Mouse (Mus musculus) heart, postnatal 4 days (tissue): ENCODE results near the gene Klk1. TPM values are rescaled to one million over a fixed set of nuclear protein-coding genes. Genes with fewer than 3 reads are reported as not detected.

Experiments
- DNase-seq: peaks from one replicate; pipeline ENCODE4 v3.0.0; 2021
- total RNA-seq, 2 experiments: library from RNA; stranded (reverse); gene quantifications; 2 replicates each; pipeline ENCODE4 v1.2.3; 2021

Klk1 gene
- total RNA-seq, 2 experiments from 2014 or later, result not detected

DNA sequence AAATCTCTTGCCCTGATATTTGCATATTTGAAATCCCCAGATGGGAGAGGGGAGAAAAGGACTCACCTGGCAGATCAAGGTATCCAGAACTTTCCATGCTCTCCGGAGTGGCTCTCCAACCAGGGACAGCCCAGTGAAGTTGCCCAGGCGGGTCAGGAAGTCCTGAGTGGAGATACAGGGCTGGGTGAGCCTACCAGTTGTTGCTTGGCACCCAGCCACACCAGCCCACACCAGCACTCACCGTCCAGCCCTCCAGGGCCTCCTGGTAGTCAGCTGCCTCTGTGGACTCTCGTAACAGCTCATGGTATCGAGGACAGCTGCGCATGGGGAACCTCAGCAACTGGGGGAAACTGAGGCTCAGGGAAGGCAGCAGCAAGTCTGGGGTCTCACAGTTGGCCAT is 29.8 kb downstream of the Klk1 start:
- peak; percentile 27 for DNase-seq

DNA sequence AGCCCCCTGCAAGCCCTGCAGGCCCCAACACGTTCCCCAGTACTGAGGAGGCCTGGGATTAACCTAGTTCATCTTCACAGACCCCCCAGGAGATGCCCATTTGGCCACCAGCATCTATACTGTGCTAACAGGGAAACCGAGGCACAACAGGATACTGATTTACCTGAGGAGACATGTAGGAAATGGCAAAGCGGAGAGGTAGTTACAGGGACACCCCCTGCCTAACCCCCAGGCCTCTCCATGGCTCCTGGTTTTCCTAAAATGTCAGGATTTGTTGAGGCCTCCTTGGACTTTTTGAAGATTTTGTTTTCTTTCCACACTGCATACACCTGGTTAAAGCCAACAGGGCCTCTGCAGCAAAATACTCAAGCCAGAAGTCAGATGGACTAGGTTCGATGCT is 32.1 kb downstream of the Klk1 start, which contains the start of gene Acp4:
Gene Acp4, minus strand, starts transcription at position 101 of the 400 bp plus-strand sequence.
- DNase-seq, result no peak

DNA sequence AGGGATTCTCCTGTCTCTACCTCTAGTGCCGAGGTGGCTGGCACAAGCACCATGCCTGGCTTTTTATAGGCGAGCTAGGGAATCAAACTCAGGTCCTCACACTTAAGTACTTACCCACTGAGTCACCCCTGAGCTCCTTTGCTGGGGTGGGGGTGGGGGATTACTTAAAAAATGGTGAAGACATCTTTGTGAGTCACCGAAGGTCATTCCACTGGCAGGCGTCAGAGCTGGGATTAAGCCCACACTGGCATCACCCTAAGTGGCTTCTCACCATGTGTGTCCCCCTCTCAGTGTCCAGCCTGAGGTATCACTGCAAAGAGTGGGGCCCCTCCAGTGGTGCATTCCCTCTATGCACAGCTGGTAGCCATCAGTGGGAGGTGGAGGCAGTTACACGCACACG is 35.2 kb downstream of the Klk1 start:
- no peak for DNase-seq

GRCm38 (mm10) chr7:44261147-44261546 is 36.0 kb downstream of the Klk1 start, which contains the start of gene Gm15517:
Gene Gm15517 (plus strand): TSS chr7:44261447.
- no peak for DNase-seq

DNA sequence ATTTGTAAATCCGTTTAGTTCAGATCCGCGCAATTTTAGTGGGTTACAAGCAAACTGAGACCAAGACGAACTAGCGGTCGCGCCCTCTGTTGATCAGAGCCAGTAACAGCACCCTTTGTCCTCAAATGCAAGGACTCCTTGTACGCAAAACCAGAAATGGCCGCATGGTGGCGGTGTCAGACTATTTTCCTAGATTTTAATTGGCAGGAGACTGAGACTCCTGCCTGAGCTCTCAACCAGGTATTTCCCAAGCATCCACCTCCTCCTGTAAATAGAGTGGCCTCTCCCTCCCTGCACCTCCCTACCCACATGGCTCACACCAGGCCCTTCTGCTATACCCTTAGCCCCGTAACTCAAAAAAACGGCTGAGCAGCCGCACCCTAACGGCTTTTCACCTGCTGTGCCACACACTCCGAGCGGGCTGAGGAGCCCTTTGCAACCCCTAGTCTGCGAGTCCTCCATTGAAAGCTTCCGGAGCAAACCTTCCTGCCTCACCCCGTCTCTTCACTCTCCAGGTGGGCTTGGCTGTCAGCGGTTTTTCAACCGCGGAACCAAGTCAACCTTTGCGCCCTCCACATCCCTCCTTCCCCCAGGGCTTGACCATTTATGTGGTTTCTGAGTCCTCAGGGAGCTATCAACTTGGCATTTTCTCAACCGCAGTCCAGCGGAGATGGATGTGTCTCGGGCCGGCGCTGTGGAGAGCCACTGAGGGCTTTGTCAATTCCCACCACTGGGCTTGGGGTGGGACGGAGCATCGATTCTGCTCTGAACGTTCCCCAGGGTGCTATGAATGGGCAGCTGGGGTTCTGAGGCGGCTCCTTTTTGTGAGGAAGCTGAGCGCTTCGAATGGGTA is 37.9 kb downstream of the Klk1 start:
- peak; percentile 96 for DNase-seq

- no peak for DNase-seq
Measured at GRCm38 (mm10) chr7:44268117-44268516, 43.0 kb downstream of the Klk1 start.

DNA sequence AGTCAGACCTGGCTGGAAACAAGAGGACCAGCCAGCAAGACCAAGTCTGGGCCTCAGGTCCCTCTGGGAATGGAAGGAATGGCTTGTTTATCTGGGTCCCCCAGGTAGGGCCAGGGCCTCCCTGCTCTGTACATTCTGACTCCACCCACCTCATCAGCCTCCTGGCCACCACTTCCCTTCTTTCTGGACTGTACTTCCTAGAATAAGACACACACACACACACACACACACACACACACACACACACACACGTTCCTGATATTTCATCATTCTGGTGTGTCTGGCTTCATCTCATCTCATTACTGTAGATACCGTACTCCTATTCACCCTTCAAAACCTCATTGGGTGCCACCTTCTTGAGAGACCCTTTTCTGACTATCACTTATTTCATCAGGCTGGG is 44.2 kb downstream of the Klk1 start:
- no peak for DNase-seq

GRCm38 (mm10) chr7:44271309-44271708 is 46.1 kb downstream of the Klk1 start:
- no peak for DNase-seq

GRCm38 (mm10) chr7:44272546-44272945 is 47.4 kb downstream of the Klk1 start:
- DNase-seq, result no peak

- no peak for DNase-seq
Measured at GRCm38 (mm10) chr7:44273446-44273845, 48.3 kb downstream of the Klk1 start.

DNA sequence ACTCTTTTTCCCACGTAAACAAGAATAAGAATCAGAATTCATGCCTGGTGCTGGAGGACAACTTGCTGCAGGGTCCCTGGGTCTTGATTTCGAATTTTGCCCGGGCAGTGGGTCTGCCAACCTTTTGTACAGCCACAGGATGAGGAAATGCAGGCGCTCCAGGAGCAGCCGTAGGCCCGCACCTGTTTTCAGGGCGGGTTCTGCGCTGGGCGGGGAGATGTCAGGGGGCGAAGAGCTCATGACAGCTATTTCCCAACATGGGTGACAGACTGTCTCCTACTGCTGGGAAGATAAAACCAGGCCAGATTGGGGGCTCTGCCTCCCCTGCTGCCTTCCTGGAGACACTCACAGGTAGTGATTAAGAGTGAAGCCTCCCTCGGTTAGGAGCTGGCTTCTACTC is 48.9 kb downstream of the Klk1 start:
- DNase-seq, result no peak

GRCm38 (mm10) chr7:44275546-44275945 is 50.4 kb downstream of the Klk1 start:
- DNase-seq, result no peak

- DNase-seq, result no peak
Measured at GRCm38 (mm10) chr7:44276461-44277249, 51.5 kb downstream of the Klk1 start.

DNA sequence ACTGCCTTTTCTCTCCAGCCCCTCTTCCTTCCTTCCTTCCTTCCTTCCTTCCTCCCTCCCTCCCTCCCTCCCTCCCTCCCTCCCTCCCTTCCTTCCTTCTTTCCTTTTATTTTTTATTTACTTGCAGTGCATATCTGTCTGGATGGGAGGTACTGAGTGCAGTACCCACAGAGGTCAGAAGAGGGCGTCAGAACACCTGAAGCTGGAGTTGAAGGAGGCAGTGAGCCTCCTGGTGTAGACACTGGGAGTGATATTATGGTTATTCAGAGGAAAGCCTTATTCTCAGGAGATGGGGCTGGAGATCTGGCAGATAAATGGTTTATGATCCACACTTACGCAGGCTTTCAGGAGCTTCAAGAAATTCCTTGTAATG is 52.1 kb downstream of the Klk1 start:
- DNase-seq, result peak; percentile 33

Other genes starting within 250 kb of the Klk1 start
- not detected for gene Klk1b9, start 249.3 kb upstream of the Klk1 start, total RNA-seq
- not detected for gene Klk1b11, start 229.5 kb upstream of the Klk1 start, total RNA-seq
- not detected for gene Klk1b26, start 213.2 kb upstream of the Klk1 start, total RNA-seq
- gene Klk1b27, start 173.1 kb upstream of the Klk1 start, total RNA-seq, result not detected
- not detected for gene Klk1b21, start 123.0 kb upstream of the Klk1 start, total RNA-seq
- not detected for gene Klk1b22, start 112.7 kb upstream of the Klk1 start, total RNA-seq
- gene Klk1b16, start 88.6 kb upstream of the Klk1 start, total RNA-seq, result not detected
- gene Klk1b24, start 37.1 kb upstream of the Klk1 start, total RNA-seq, result not detected
- not detected for gene Klk1b3, start 27.2 kb upstream of the Klk1 start, total RNA-seq
- gene Klk1b4, start 17.9 kb upstream of the Klk1 start, total RNA-seq, result not detected
- gene Klk1b5, start 9.4 kb upstream of the Klk1 start, total RNA-seq, result not detected
- gene Gm36864, start 10.8 kb downstream of the Klk1 start, total RNA-seq, result not detected
- under 1 TPM; 0.61 to 0.79 TPM for gene 1700028J19Rik, start 21.3 kb downstream of the Klk1 start, total RNA-seq
- gene 2410002F23Rik, start 21.4 kb downstream of the Klk1 start, total RNA-seq, result 10 to 100 TPM; 72.0 to 72.7 TPM
- not detected for gene Acp4, start 32.0 kb downstream of the Klk1 start, total RNA-seq
- not detected for gene Gm15517, start 36.1 kb downstream of the Klk1 start, total RNA-seq
- under 1 TPM; 0.71 to 0.92 TPM for gene Clec11a, start 81.5 kb downstream of the Klk1 start, total RNA-seq
- 1 to 10 TPM; 3.5 to 4.6 TPM for gene Shank1, start 84.9 kb downstream of the Klk1 start, total RNA-seq
- gene Syt3, start 158.7 kb downstream of the Klk1 start, total RNA-seq, result 1 to 10 TPM in 1 of 2 experiments, under 1 TPM in 1; 0.88 to 1.4 TPM
- not detected for gene 1700008O03Rik, start 160.5 kb downstream of the Klk1 start, total RNA-seq
- gene Lrrc4b, start 203.7 kb downstream of the Klk1 start, total RNA-seq, result 10 to 100 TPM; 50.2 to 51.9 TPM
- gene Aspdh, start 240.0 kb downstream of the Klk1 start, total RNA-seq, result 1 to 10 TPM; 2.2 TPM
- 10 to 100 TPM; 71.8 to 81.4 TPM for gene Josd2, start 242.6 kb downstream of the Klk1 start, total RNA-seq